Mouse (Mus musculus): Measurements from ENCODE around the gene Adamts9. TPM values are rescaled to one million over a fixed set of nuclear protein-coding genes. Genes with fewer than 3 reads are reported as not detected.

Gene Adamts9
- total and polyA plus RNA-seq, 2 experiments from 2014 or later, result 3.9 to 35.5 TPM

DNA sequence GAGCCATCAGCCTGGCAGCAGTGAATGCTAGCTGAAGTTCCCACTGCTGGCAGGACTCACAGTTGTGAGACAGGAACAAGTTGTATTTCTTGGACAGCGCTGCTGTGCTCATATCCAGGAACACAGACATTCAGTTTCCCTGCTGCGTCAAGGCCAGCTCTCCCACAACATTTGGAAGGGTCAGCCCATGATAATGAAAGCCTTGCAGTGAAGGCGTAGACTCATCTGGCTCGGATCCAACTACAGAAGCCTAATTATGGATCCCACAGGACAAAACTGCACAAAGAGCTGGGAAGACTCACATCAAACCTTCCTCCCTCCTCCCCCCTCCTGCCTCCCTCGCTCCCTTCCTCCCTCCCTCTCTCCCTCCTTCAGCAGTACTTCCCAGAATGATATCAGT is 93.0 kb downstream of the Adamts9 start:
- Histone ChIP-seq H3K4me1 (ENCODE audit: control insufficient read depth, insufficient read depth) (peaks cover 34% of the 10 kb centered on the region), H3K4me2 (ENCODE audit: low read depth, low read length) (0 out of 2 replicates have a peak overlapping the region, but pooled peaks have one; percentile 11), H3K36me3 (replicated peaks; ENCODE audit: control insufficient read depth, insufficient read depth, low read length) (peaks cover 39% of the 10 kb centered on the region), H3K9me3 (replicated peaks; ENCODE audit: control insufficient read depth, low read length) (no peaks in the 10 kb centered on the region), H3K27ac (ENCODE audit: low read depth) (peak overlapping the region; percentile 80), H3K4me3 (ENCODE audit: low read depth, low read length) (no peak overlapping the region), H3K9ac (replicated peaks; ENCODE audit: low read depth, low read length) (no peak overlapping the region; the same call in 1 of the 2 replicates), H3K27me3 (ENCODE audit: control insufficient read depth, insufficient read depth, low read length) (no peaks in the 10 kb centered on the region)
- TF ChIP-seq EP300 (IDR thresholded peaks at IDR 0.05; ENCODE audit: low read depth) (peak; percentile 91), CTCF (IDR thresholded peaks at IDR 0.05; ENCODE audit: low read depth) (no peak)
- DNase-seq (ENCODE audit: low spot score) (peak; percentile 97), ATAC-seq (ENCODE audit: insufficient read depth, low read depth) (peak; percentile 92)
- under 1% methylated on average over 5 of the region's 5 CpGs for WGBS

GRCm38 (mm10) chr6:92849208-92849607 is 94.1 kb downstream of the Adamts9 start:
- TF ChIP-seq EP300 (IDR thresholded peaks at IDR 0.05; ENCODE audit: low read depth), result no peak
- 0 out of 2 replicates have a peak, but pooled peaks have one; percentile 3 for TF ChIP-seq CTCF (IDR thresholded peaks at IDR 0.05; ENCODE audit: low read depth)
- Histone ChIP-seq H3K9ac (replicated peaks; ENCODE audit: low read depth, low read length) (no peak overlapping the region), H3K36me3 (replicated peaks; ENCODE audit: control insufficient read depth, insufficient read depth, low read length) (peaks cover 44% of the 10 kb centered on the region), H3K27me3 (ENCODE audit: control insufficient read depth, insufficient read depth, low read length) (no peaks in the 10 kb centered on the region), H3K4me3 (ENCODE audit: low read depth, low read length) (no peak overlapping the region), H3K9me3 (replicated peaks; ENCODE audit: control insufficient read depth, low read length) (no peaks in the 10 kb centered on the region), H3K27ac (ENCODE audit: low read depth) (peak overlapping the region; percentile 82), H3K4me2 (ENCODE audit: low read depth, low read length) (no peak overlapping the region), H3K4me1 (ENCODE audit: control insufficient read depth, insufficient read depth) (peaks cover 38% of the 10 kb centered on the region)
- peak; percentile 36; the same call in 1 of the 2 replicates for ATAC-seq (ENCODE audit: insufficient read depth, low read depth)
- 62% methylated on average over 9 of the region's 9 CpGs for WGBS
- peak; percentile 60 for DNase-seq (ENCODE audit: low spot score)

GRCm38 (mm10) chr6:92846614-92847013 is 96.7 kb downstream of the Adamts9 start:
- no peaks in the 10 kb centered on the region for H3K9me3 ChIP-seq (replicated peaks; ENCODE audit: control insufficient read depth, low read length)
- DNase-seq (ENCODE audit: low spot score), result no peak
- no peak for ATAC-seq (ENCODE audit: insufficient read depth, low read depth)
- H3K27ac ChIP-seq (ENCODE audit: low read depth), result peak overlapping the region; percentile 74
- peaks cover 36% of the 10 kb centered on the region for H3K4me1 ChIP-seq (ENCODE audit: control insufficient read depth, insufficient read depth)
- TF ChIP-seq CTCF (IDR thresholded peaks at IDR 0.05; ENCODE audit: low read depth), result no peak
- TF ChIP-seq EP300 (IDR thresholded peaks at IDR 0.05; ENCODE audit: low read depth), result no peak
- 26% methylated on average over 4 of the region's 4 CpGs for WGBS
- no peaks in the 10 kb centered on the region for H3K27me3 ChIP-seq (ENCODE audit: control insufficient read depth, insufficient read depth, low read length)
- no peak overlapping the region for H3K4me3 ChIP-seq (ENCODE audit: low read depth, low read length)
- H3K9ac ChIP-seq (replicated peaks; ENCODE audit: low read depth, low read length), result no peak overlapping the region
- H3K36me3 ChIP-seq (replicated peaks; ENCODE audit: control insufficient read depth, insufficient read depth, low read length), result peaks cover 27% of the 10 kb centered on the region
- no peak overlapping the region for H3K4me2 ChIP-seq (ENCODE audit: low read depth, low read length)

DNA sequence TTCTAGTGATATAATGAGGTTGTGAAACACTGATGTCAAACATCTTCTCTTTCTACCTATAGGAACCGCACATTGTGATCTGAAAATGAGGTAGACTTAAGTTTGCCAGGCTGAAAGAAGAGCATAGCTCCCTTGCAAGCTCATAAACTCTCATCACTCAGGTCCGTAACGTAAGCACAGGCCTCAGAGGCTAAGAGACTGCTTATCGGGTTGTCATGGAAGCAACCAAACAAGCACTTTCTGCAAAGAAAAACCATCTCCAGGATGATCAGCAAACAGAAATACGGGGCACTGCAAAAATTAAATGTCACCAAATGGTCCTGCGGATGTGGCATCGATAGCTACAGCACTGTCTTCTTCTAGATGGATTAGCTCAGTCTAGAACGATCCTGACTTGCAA is 97.4 kb downstream of the Adamts9 start:
- H3K27ac ChIP-seq (ENCODE audit: low read depth), result peak overlapping the region; percentile 74
- H3K4me1 ChIP-seq (ENCODE audit: control insufficient read depth, insufficient read depth), result peaks cover 30% of the 10 kb centered on the region
- H3K9me3 ChIP-seq (replicated peaks; ENCODE audit: control insufficient read depth, low read length), result no peaks in the 10 kb centered on the region
- H3K9ac ChIP-seq (replicated peaks; ENCODE audit: low read depth, low read length), result no peak overlapping the region
- ATAC-seq (ENCODE audit: insufficient read depth, low read depth), result no peak
- DNase-seq (ENCODE audit: low spot score), result peak; percentile 66
- H3K4me3 ChIP-seq (ENCODE audit: low read depth, low read length), result no peak overlapping the region
- peaks cover 27% of the 10 kb centered on the region for H3K36me3 ChIP-seq (replicated peaks; ENCODE audit: control insufficient read depth, insufficient read depth, low read length)
- no peak overlapping the region for H3K4me2 ChIP-seq (ENCODE audit: low read depth, low read length)
- no peaks in the 10 kb centered on the region for H3K27me3 ChIP-seq (ENCODE audit: control insufficient read depth, insufficient read depth, low read length)
- WGBS, result 43% methylated on average over 8 of the region's 8 CpGs
- TF ChIP-seq EP300 (IDR thresholded peaks at IDR 0.05; ENCODE audit: low read depth) (no peak), CTCF (IDR thresholded peaks at IDR 0.05; ENCODE audit: low read depth) (no peak)

DNA sequence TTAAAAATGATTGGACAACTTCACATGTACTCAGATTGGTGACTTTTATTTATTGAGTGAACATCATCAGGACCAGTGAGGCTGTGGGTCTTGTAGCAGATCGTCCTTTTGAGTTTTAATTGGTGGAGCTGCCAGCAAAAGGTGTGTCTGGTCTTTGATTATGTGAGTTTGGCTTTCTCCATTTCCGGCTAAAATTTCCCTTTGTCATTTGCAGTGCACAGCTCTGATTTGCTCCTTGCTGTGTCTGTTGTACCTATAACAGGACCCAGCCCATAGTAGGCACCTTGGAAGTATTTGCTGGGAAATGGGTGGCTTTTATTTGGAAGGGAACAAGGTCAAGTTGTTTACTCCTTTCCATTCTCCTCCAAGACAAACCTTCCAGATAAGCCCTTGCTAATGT is 99.8 kb downstream of the Adamts9 start:
- Histone ChIP-seq H3K4me2 (ENCODE audit: low read depth, low read length) (no peak overlapping the region), H3K4me3 (ENCODE audit: low read depth, low read length) (no peak overlapping the region), H3K27ac (ENCODE audit: low read depth) (no peak overlapping the region), H3K36me3 (replicated peaks; ENCODE audit: control insufficient read depth, insufficient read depth, low read length) (peaks cover 23% of the 10 kb centered on the region), H3K27me3 (ENCODE audit: control insufficient read depth, insufficient read depth, low read length) (no peaks in the 10 kb centered on the region), H3K9me3 (replicated peaks; ENCODE audit: control insufficient read depth, low read length) (no peaks in the 10 kb centered on the region), H3K4me1 (ENCODE audit: control insufficient read depth, insufficient read depth) (peaks cover 20% of the 10 kb centered on the region), H3K9ac (replicated peaks; ENCODE audit: low read depth, low read length) (no peak overlapping the region)
- no peak for TF ChIP-seq EP300 (IDR thresholded peaks at IDR 0.05; ENCODE audit: low read depth)
- no peak for TF ChIP-seq CTCF (IDR thresholded peaks at IDR 0.05; ENCODE audit: low read depth)
- DNase-seq (ENCODE audit: low spot score) (no peak), ATAC-seq (ENCODE audit: insufficient read depth, low read depth) (no peak)
- 80% methylated on average over 2 of the region's 2 CpGs for WGBS

DNA sequence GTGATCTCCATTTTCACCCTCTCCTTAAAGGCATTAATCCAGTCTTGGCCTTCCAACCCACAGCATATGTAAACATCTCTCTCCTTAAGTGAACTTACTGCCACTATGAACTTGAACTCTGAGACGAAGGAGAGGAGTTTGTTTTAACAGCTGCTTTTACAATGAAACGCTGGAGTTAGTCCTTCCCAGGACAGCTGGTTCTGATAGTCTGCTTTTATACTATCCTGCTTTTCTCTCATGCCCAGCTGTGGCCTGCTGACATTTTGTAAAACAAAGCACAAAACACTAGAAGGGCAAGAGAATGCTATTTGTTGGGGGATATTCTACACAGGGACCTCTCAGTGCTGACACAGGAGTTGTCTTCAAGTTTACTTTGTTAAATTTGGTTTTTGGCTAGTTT is 101.3 kb downstream of the Adamts9 start:
- peaks cover 15% of the 10 kb centered on the region for H3K36me3 ChIP-seq (replicated peaks; ENCODE audit: control insufficient read depth, insufficient read depth, low read length)
- DNase-seq (ENCODE audit: low spot score), result no peak
- H3K9me3 ChIP-seq (replicated peaks; ENCODE audit: control insufficient read depth, low read length), result no peaks in the 10 kb centered on the region
- TF ChIP-seq CTCF (IDR thresholded peaks at IDR 0.05; ENCODE audit: low read depth) (no peak), EP300 (IDR thresholded peaks at IDR 0.05; ENCODE audit: low read depth) (no peak)
- no peak for ATAC-seq (ENCODE audit: insufficient read depth, low read depth)
- H3K9ac ChIP-seq (replicated peaks; ENCODE audit: low read depth, low read length), result no peak overlapping the region
- no peak overlapping the region for H3K4me3 ChIP-seq (ENCODE audit: low read depth, low read length)
- no peak overlapping the region for H3K27ac ChIP-seq (ENCODE audit: low read depth)
- WGBS, result 38% methylated on average over 2 of the region's 2 CpGs
- H3K4me2 ChIP-seq (ENCODE audit: low read depth, low read length), result no peak overlapping the region
- H3K4me1 ChIP-seq (ENCODE audit: control insufficient read depth, insufficient read depth), result peaks cover 20% of the 10 kb centered on the region
- no peaks in the 10 kb centered on the region for H3K27me3 ChIP-seq (ENCODE audit: control insufficient read depth, insufficient read depth, low read length)

Data from heart, postnatal 0 days (tissue).